Mouse (Mus musculus): ENCODE data around the gene Chit1.

Chit1 gene

GRCm38 (mm10) chr1:134110979-134111378 lies at the start of gene Chit1:
Chit1 (plus strand) TSS chr1:134111242.
- no peak for ATAC-seq (ENCODE audit: low TSS enrichment)

GRCm38 (mm10) chr1:134061915-134062314 lies 49.1 kb upstream of the Chit1 start:
- ATAC-seq (ENCODE audit: low TSS enrichment), result no peak

- no peak for ATAC-seq (ENCODE audit: low TSS enrichment)
Observed at GRCm38 (mm10) chr1:134062411-134063085, 48.5 kb upstream of the Chit1 start.

- ATAC-seq (ENCODE audit: low TSS enrichment), result no peak
Observed at GRCm38 (mm10) chr1:134063086-134063772, 47.8 kb upstream of the Chit1 start.

GRCm38 (mm10) chr1:134063773-134064125 lies 47.3 kb upstream of the Chit1 start:
- no peak for ATAC-seq (ENCODE audit: low TSS enrichment)

GRCm38 (mm10) chr1:134064296-134064831 lies 46.7 kb upstream of the Chit1 start:
- no peak for ATAC-seq (ENCODE audit: low TSS enrichment)

- ATAC-seq (ENCODE audit: low TSS enrichment), result no peak
Observed at GRCm38 (mm10) chr1:134065241-134065809, 45.7 kb upstream of the Chit1 start.

- ATAC-seq (ENCODE audit: low TSS enrichment), result no peak
Observed at GRCm38 (mm10) chr1:134066554-134066953, 44.5 kb upstream of the Chit1 start.

- ATAC-seq (ENCODE audit: low TSS enrichment), result no peak
Observed at GRCm38 (mm10) chr1:134067143-134067619, 43.9 kb upstream of the Chit1 start.

- ATAC-seq (ENCODE audit: low TSS enrichment), result no peak
Observed at GRCm38 (mm10) chr1:134070099-134070669, 40.9 kb upstream of the Chit1 start.

- no peak for ATAC-seq (ENCODE audit: low TSS enrichment)
Observed at GRCm38 (mm10) chr1:134071411-134072018, 39.5 kb upstream of the Chit1 start.

- no peak for ATAC-seq (ENCODE audit: low TSS enrichment)
Observed at GRCm38 (mm10) chr1:134073061-134073564, 37.9 kb upstream of the Chit1 start.

GRCm38 (mm10) chr1:134073658-134074057 lies 37.4 kb upstream of the Chit1 start:
- no peak for ATAC-seq (ENCODE audit: low TSS enrichment)

GRCm38 (mm10) chr1:134074184-134074583 lies 36.9 kb upstream of the Chit1 start:
- ATAC-seq (ENCODE audit: low TSS enrichment), result no peak

GRCm38 (mm10) chr1:134074606-134075005 lies 36.4 kb upstream of the Chit1 start:
- no peak for ATAC-seq (ENCODE audit: low TSS enrichment)

GRCm38 (mm10) chr1:134075532-134075931 lies 35.5 kb upstream of the Chit1 start:
- no peak for ATAC-seq (ENCODE audit: low TSS enrichment)

GRCm38 (mm10) chr1:134076789-134077188 lies 34.3 kb upstream of the Chit1 start:
- ATAC-seq (ENCODE audit: low TSS enrichment), result no peak

- no peak for ATAC-seq (ENCODE audit: low TSS enrichment)
Observed at GRCm38 (mm10) chr1:134077389-134078060, 33.5 kb upstream of the Chit1 start.

GRCm38 (mm10) chr1:134078061-134078795 lies 32.8 kb upstream of the Chit1 start:
- no peak for ATAC-seq (ENCODE audit: low TSS enrichment)

- peak; percentile 67 for ATAC-seq (ENCODE audit: low TSS enrichment)
Observed at GRCm38 (mm10) chr1:134078802-134079476, 32.1 kb upstream of the Chit1 start, which contains the start of gene Btg2. Btg2 (minus strand) TSS chr1:134079120.

Measured in frontal cortex, adult (tissue).